Mouse (Mus musculus): ENCODE measurements at regions not wholly inside any gene's neighbourhood (a gene's known extent, or its start where the extent isn't known, plus 50 kb on each side); places are given as distances from the start of the nearest gene placed in this dataset.

DNA sequence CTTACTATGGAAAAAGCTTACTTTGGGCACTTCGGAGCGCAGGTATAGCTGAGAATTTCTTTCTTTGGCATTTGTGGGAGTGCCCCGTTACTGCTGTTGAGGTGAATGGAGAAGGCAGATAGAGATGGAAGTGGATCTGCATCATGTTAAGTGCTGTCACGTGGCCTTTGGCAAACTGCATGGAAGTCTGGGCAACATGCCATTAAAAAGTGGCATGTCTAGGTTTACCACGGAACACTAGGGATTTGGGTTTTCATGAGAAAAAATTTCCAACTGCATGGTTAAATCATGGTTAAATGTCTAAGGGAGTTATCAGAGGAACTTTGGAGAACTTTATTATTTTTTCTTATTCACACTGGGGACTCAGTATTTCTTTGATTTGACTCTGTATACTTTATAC, 102.0 kb upstream of the Mmadhc start:
- Histone ChIP-seq H3K4me3 (no peak overlapping the region), H3K36me3 (no peaks in the 10 kb centered on the region), H3K27me3 (no peaks in the 10 kb centered on the region), H3K9ac (no peak overlapping the region), H3K4me1 (no peaks in the 10 kb centered on the region), H3K9me3 (no peaks in the 10 kb centered on the region), H3K27ac (no peak overlapping the region), H3K4me2 (no peak overlapping the region)
- ATAC-seq (ENCODE audit: insufficient number of reproducible peaks, low FRiP score, low TSS enrichment, low read depth), result no peak
- 59% methylated on average over 5 of the region's 5 CpGs for WGBS

DNA sequence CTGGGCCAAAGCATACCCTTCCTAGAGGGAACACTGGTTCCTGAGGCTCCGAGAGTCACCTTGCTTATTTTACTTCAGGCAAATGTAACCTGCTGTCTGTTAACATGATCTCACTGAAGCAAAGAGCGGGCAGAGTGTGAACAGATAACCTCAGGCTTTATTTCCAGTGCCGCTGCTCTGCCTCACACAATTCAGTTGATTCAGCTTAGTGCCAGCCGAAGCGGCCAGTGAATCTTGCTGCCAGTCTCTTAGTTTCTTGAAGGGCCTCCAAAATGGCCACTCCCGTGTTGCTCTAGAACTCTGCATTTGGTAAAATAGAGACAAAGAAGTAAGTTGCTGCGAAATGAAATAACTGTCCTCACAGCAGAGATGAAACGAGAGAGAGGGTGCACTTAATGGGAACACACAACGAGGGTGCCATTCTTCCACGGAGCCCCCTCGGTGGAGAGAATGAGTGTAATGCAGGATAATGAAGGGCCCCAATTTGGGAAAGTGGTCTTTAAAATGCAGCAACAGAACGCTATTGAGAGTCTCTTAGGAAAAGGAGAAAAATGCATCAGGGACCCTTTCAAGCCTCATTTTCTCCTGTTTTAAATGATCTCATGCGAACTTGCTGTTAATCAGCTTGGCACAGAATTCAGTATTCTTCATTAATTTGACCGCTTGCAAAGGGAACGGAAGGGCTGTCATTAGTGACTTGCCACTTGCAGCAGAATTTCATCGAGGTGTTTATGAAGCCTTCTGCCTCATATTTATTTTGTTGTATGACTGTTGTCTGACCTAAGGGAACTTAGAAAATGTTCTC, 81.2 kb upstream of the Mmadhc start:
- Histone ChIP-seq H3K4me2 (no peak overlapping the region), H3K27me3 (no peaks in the 10 kb centered on the region), H3K4me1 (peaks cover 4% of the 10 kb centered on the region), H3K36me3 (no peaks in the 10 kb centered on the region), H3K9ac (no peak overlapping the region), H3K4me3 (no peak overlapping the region), H3K9me3 (no peaks in the 10 kb centered on the region), H3K27ac (no peak overlapping the region)
- ATAC-seq (ENCODE audit: insufficient number of reproducible peaks, low FRiP score, low TSS enrichment, low read depth), result no peak
- WGBS, result 63% methylated on average over 16 of the region's 16 CpGs

- Histone ChIP-seq H3K27ac (0 out of 2 replicates have a peak overlapping the region, but pooled peaks have one; percentile 38), H3K27me3 (no peaks in the 10 kb centered on the region), H3K9ac (no peak overlapping the region), H3K4me3 (no peak overlapping the region), H3K36me3 (no peaks in the 10 kb centered on the region), H3K4me2 (no peak overlapping the region), H3K4me1 (peaks cover 11% of the 10 kb centered on the region), H3K9me3 (no peaks in the 10 kb centered on the region)
- ATAC-seq (ENCODE audit: insufficient number of reproducible peaks, low FRiP score, low TSS enrichment, low read depth), result no peak
- WGBS, result 27% methylated on average over 2 of the region's 2 CpGs
Observed at GRCm38 (mm10) chr2:50373626-50374025, 77.0 kb upstream of the Mmadhc start.

DNA sequence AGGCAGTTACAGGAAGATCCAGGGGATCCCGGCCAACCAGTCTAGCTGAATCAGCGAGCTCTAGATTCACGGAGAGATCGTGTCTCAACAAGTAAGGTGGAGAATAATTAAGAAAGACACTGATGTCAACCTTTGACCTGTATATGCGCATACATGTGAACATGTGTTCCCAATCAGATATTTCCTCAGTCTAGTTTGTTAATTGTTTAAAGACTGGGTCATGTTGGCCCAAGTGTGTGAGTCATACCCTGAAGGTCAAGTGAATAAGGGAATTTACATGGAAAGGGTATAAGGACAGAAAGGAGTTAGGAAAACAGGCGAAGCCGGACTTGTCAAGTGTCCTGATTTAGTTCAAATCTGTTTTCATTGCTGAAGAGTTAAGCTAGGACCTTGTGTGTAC, 76.4 kb upstream of the Mmadhc start:
- H3K9me3 ChIP-seq, result no peaks in the 10 kb centered on the region
- no peaks in the 10 kb centered on the region for H3K36me3 ChIP-seq
- H3K4me2 ChIP-seq, result no peak overlapping the region
- 74% methylated on average over 7 of the region's 7 CpGs for WGBS
- peak overlapping the region; percentile 38 for H3K27ac ChIP-seq
- no peak for ATAC-seq (ENCODE audit: insufficient number of reproducible peaks, low FRiP score, low TSS enrichment, low read depth)
- no peak overlapping the region for H3K9ac ChIP-seq
- no peak overlapping the region for H3K4me3 ChIP-seq
- no peaks in the 10 kb centered on the region for H3K27me3 ChIP-seq
- peaks cover 14% of the 10 kb centered on the region for H3K4me1 ChIP-seq

- H3K9ac ChIP-seq, result no peak overlapping the region
- peaks cover 17% of the 10 kb centered on the region for H3K4me1 ChIP-seq
- H3K9me3 ChIP-seq, result no peaks in the 10 kb centered on the region
- no peak overlapping the region for H3K4me3 ChIP-seq
- no peaks in the 10 kb centered on the region for H3K27me3 ChIP-seq
- H3K36me3 ChIP-seq, result no peaks in the 10 kb centered on the region
- 50% methylated on average over 4 of the region's 4 CpGs for WGBS
- no peak overlapping the region for H3K27ac ChIP-seq
- H3K4me2 ChIP-seq, result no peak overlapping the region
- no peak for ATAC-seq (ENCODE audit: insufficient number of reproducible peaks, low FRiP score, low TSS enrichment, low read depth)
Observed at GRCm38 (mm10) chr2:50368831-50369230, 72.2 kb upstream of the Mmadhc start.

GRCm38 (mm10) chr2:50368351-50368750, 71.8 kb upstream of the Mmadhc start:
- H3K9me3 ChIP-seq, result no peaks in the 10 kb centered on the region
- H3K36me3 ChIP-seq, result no peaks in the 10 kb centered on the region
- 24% methylated on average over 6 of the region's 6 CpGs for WGBS
- no peak overlapping the region for H3K4me3 ChIP-seq
- no peak overlapping the region for H3K27ac ChIP-seq
- H3K4me1 ChIP-seq, result peaks cover 17% of the 10 kb centered on the region
- H3K9ac ChIP-seq, result no peak overlapping the region
- H3K27me3 ChIP-seq, result no peaks in the 10 kb centered on the region
- no peak overlapping the region for H3K4me2 ChIP-seq
- no peak for ATAC-seq (ENCODE audit: insufficient number of reproducible peaks, low FRiP score, low TSS enrichment, low read depth)

GRCm38 (mm10) chr2:50365221-50365620, 68.6 kb upstream of the Mmadhc start:
- Histone ChIP-seq H3K36me3 (no peaks in the 10 kb centered on the region), H3K9ac (no peak overlapping the region), H3K27ac (no peak overlapping the region), H3K4me1 (peaks cover 11% of the 10 kb centered on the region; the same call in 1 of the 2 replicates), H3K4me2 (no peak overlapping the region), H3K27me3 (no peaks in the 10 kb centered on the region), H3K9me3 (no peaks in the 10 kb centered on the region), H3K4me3 (no peak overlapping the region)
- no peak for ATAC-seq (ENCODE audit: insufficient number of reproducible peaks, low FRiP score, low TSS enrichment, low read depth)
- WGBS, result 56% methylated on average over 6 of the region's 6 CpGs

- Histone ChIP-seq H3K4me1 (no peaks in the 10 kb centered on the region), H3K27me3 (no peaks in the 10 kb centered on the region), H3K36me3 (no peaks in the 10 kb centered on the region), H3K9ac (no peak overlapping the region), H3K9me3 (no peaks in the 10 kb centered on the region), H3K27ac (no peak overlapping the region), H3K4me2 (no peak overlapping the region), H3K4me3 (no peak overlapping the region)
- no peak for ATAC-seq (ENCODE audit: insufficient number of reproducible peaks, low FRiP score, low TSS enrichment, low read depth)
- 78% methylated on average over 2 of the region's 2 CpGs for WGBS
Observed at GRCm38 (mm10) chr2:50356089-50356488, 59.5 kb upstream of the Mmadhc start.

- Histone ChIP-seq H3K4me1 (peaks cover 4% of the 10 kb centered on the region), H3K36me3 (no peaks in the 10 kb centered on the region), H3K4me3 (no peak overlapping the region), H3K27ac (peak overlapping the region; percentile 50; the same call in 1 of the 2 replicates), H3K4me2 (no peak overlapping the region), H3K27me3 (no peaks in the 10 kb centered on the region), H3K9ac (no peak overlapping the region), H3K9me3 (no peaks in the 10 kb centered on the region)
- 26% methylated on average over 10 of the region's 10 CpGs for WGBS
- no peak for ATAC-seq (ENCODE audit: insufficient number of reproducible peaks, low FRiP score, low TSS enrichment, low read depth)
Observed at GRCm38 (mm10) chr2:50347486-50348265, 51.1 kb upstream of the Mmadhc start.

Data from limb, embryonic 15.5 days (tissue).